In genomic region chr17:26042599-26043248, GRCm38 (mm10) we compare ENCODE assay signal across 7 mouse cellular contexts. TPM values are rescaled to one million over a fixed set of nuclear protein-coding genes. Genes with fewer than 3 reads are reported as not detected.
DNase-seq lines count a peak whose midpoint lies in the region; ATAC-seq lines count a peak whose summit lies in the region.

No protein-coding gene starts in this region.

- H3K36me3 ChIP-seq in lung, embryonic 15.5 days, result no peaks in the 10 kb centered on the region
- H3K36me3 ChIP-seq in forebrain, embryonic 15.5 days, result no peaks in the 10 kb centered on the region
- H3K36me3 ChIP-seq in hindbrain, embryonic 12.5 days, result no peaks in the 10 kb centered on the region

- no peak overlapping the region for H3K4me2 ChIP-seq in lung, embryonic 15.5 days
- peak overlapping the region; percentile 10 for H3K4me2 ChIP-seq in forebrain, embryonic 15.5 days (replicated peaks)
- H3K4me2 ChIP-seq in hindbrain, embryonic 12.5 days (replicated peaks), result no peak overlapping the region

- 0 out of 2 replicates have a peak overlapping the region, but pooled peaks have one; percentile 31 for H3K27ac ChIP-seq in lung, embryonic 15.5 days
- H3K27ac ChIP-seq in forebrain, embryonic 15.5 days (replicated peaks), result peak overlapping the region; percentile 93
- peak overlapping the region; percentile 71 for H3K27ac ChIP-seq in hindbrain, embryonic 12.5 days

- DNase-seq in lung, postnatal 36 days, result no peak
- DNase-seq in right cerebral cortex, adult 2 months (ENCODE audit: low spot score in 2 of 2), result peak; percentile 30 to 55
- no peak for DNase-seq in kidney, adult 8-10 months
- no peak for DNase-seq in kidney, adult 18-20 months

- H3K27me3 ChIP-seq in lung, embryonic 15.5 days, result no peaks in the 10 kb centered on the region
- no peaks in the 10 kb centered on the region for H3K27me3 ChIP-seq in forebrain, embryonic 15.5 days
- H3K27me3 ChIP-seq in hindbrain, embryonic 12.5 days, result no peaks in the 10 kb centered on the region

- no peak overlapping the region for H3K9ac ChIP-seq in lung, embryonic 15.5 days
- H3K9ac ChIP-seq in forebrain, embryonic 15.5 days (replicated peaks), result no peak overlapping the region
- H3K9ac ChIP-seq in hindbrain, embryonic 12.5 days, result 0 out of 2 replicates have a peak overlapping the region, but pooled peaks have one; percentile 23

- ATAC-seq in lung, embryonic 15.5 days (ENCODE audit: borderline replicate concordance, extremely low read depth, low FRiP score, low TSS enrichment), result no peak
- ATAC-seq in forebrain, embryonic 15.5 days (replicated peaks), result peak; percentile 80
- no peak for ATAC-seq in hindbrain, embryonic 12.5 days (ENCODE audit: low FRiP score)

- no peak overlapping the region for H3K4me3 ChIP-seq in lung, embryonic 15.5 days
- H3K4me3 ChIP-seq in forebrain, embryonic 15.5 days, result no peak overlapping the region
- no peak overlapping the region for H3K4me3 ChIP-seq in hindbrain, embryonic 12.5 days

- peaks cover 18% of the 10 kb centered on the region for H3K4me1 ChIP-seq in lung, embryonic 15.5 days
- H3K4me1 ChIP-seq in forebrain, embryonic 15.5 days, result peaks cover 42% of the 10 kb centered on the region
- H3K4me1 ChIP-seq in hindbrain, embryonic 12.5 days, result peaks cover 35% of the 10 kb centered on the region

- 81% methylated on average over 13 of the region's 13 CpGs for WGBS in lung, embryonic 15.5 days
- 24% methylated on average over 13 of the region's 13 CpGs for WGBS in forebrain, embryonic 15.5 days
- 81% methylated on average over 13 of the region's 13 CpGs for WGBS in hindbrain, embryonic 12.5 days

- no peaks in the 10 kb centered on the region for H3K9me3 ChIP-seq in lung, embryonic 15.5 days
- no peaks in the 10 kb centered on the region for H3K9me3 ChIP-seq in forebrain, embryonic 15.5 days
- no peaks in the 10 kb centered on the region for H3K9me3 ChIP-seq in hindbrain, embryonic 12.5 days (replicated peaks)

RNA-seq across cellular contexts. Expression of gene Rab11fip3, which starts 26.6 kb away (rescaled TPM):
- polyA plus RNA-seq in lung, embryonic 15.5 days (2015; fragmentation: Nextera tagmentation; extraction: Ambion mirVana), result 12.3 and 13.5 TPM in 2 replicates
- polyA plus RNA-seq in forebrain, embryonic 15.5 days (2015; fragmentation: Nextera tagmentation; extraction: Ambion mirVana), result 34.0 and 36.3 TPM in 2 replicates
- 37.1 and 42.8 TPM in 2 replicates for polyA plus RNA-seq in hindbrain, embryonic 12.5 days (2016; fragmentation: Nextera tagmentation; extraction: Ambion mirVana)

RNA-seq across cellular contexts. Expression of gene Decr2, which starts 47.4 kb away (rescaled TPM):
- 32.3 and 34.0 TPM in 2 replicates for polyA plus RNA-seq in lung, embryonic 15.5 days (2015; fragmentation: Nextera tagmentation; extraction: Ambion mirVana)
- polyA plus RNA-seq in forebrain, embryonic 15.5 days (2015; fragmentation: Nextera tagmentation; extraction: Ambion mirVana), result 27.7 and 29.1 TPM in 2 replicates
- polyA plus RNA-seq in hindbrain, embryonic 12.5 days (2016; fragmentation: Nextera tagmentation; extraction: Ambion mirVana), result 33.1 and 33.8 TPM in 2 replicates

RNA-seq across cellular contexts. Expression of gene Nme4, which starts 52.7 kb away (rescaled TPM):
- polyA plus RNA-seq in lung, embryonic 15.5 days (2015; fragmentation: Nextera tagmentation; extraction: Ambion mirVana), result 85.0 and 92.3 TPM in 2 replicates
- polyA plus RNA-seq in forebrain, embryonic 15.5 days (2015; fragmentation: Nextera tagmentation; extraction: Ambion mirVana), result 37.1 and 40.7 TPM in 2 replicates
- 50.4 and 52.9 TPM in 2 replicates for polyA plus RNA-seq in hindbrain, embryonic 12.5 days (2016; fragmentation: Nextera tagmentation; extraction: Ambion mirVana)

RNA-seq across cellular contexts. Expression of gene Capn15, which starts 57.1 kb away (rescaled TPM):
- polyA plus RNA-seq in lung, embryonic 15.5 days (2015; fragmentation: Nextera tagmentation; extraction: Ambion mirVana), result 20.8 and 21.9 TPM in 2 replicates
- polyA plus RNA-seq in forebrain, embryonic 15.5 days (2015; fragmentation: Nextera tagmentation; extraction: Ambion mirVana), result 23.9 and 24.8 TPM in 2 replicates
- 32.5 and 32.6 TPM in 2 replicates for polyA plus RNA-seq in hindbrain, embryonic 12.5 days (2016; fragmentation: Nextera tagmentation; extraction: Ambion mirVana)

Comparison
In these comparisons a context has a peak if more than half of its experiments do, and no peak if none do; other contexts are left out.
1. H3K27ac ChIP-seq: peak in every context shown above with its lines; median percentile 93 in forebrain, embryonic 15.5 days; 71 in hindbrain, embryonic 12.5 days; 31 in lung, embryonic 15.5 days.
2. DNase-seq: peak in right cerebral cortex, adult 2 months (2 of 2); none in lung, postnatal 36 days (single experiment), kidney, adult 8-10 months (0 of 2) and kidney, adult 18-20 months (single experiment).